Mouse (Mus musculus) ovary, adult 18-20 months (tissue): Measurements from ENCODE around the gene Rrnad1.
A peak's percentile ranks its signal among the peaks of the same experiment; 100 is the strongest.

ENCODE experiments used
- DNase-seq: peaks from one replicate; pipeline ENCODE4 v3.0.0; 2022; ENCODE audit warnings: low spot score, mixed read lengths

The Rrnad1 gene

GRCm38 (mm10) chr3:87930078-87930795 lies at the start of gene Rrnad1, which contains the start of gene Isg20l2:
Gene Rrnad1, minus strand, starts transcription at chr3:87930717.
Gene Isg20l2, plus strand, starts transcription at chr3:87930314.
- peak; percentile 96 for DNase-seq

- DNase-seq: no peak
Observed at GRCm38 (mm10) chr3:87980085-87980484, 49.6 kb upstream of the Rrnad1 start.

- no peak for DNase-seq
Observed at GRCm38 (mm10) chr3:87979493-87979892, 49.0 kb upstream of the Rrnad1 start.

- no peak for DNase-seq
Observed at GRCm38 (mm10) chr3:87974381-87974987, 44.0 kb upstream of the Rrnad1 start.

GRCm38 (mm10) chr3:87973593-87974380 lies 43.3 kb upstream of the Rrnad1 start:
- DNase-seq: no peak

GRCm38 (mm10) chr3:87972776-87973175 lies 42.3 kb upstream of the Rrnad1 start:
- DNase-seq: no peak

GRCm38 (mm10) chr3:87972203-87972664 lies 41.7 kb upstream of the Rrnad1 start:
- DNase-seq: no peak

GRCm38 (mm10) chr3:87971489-87972202 lies 41.1 kb upstream of the Rrnad1 start:
- DNase-seq: no peak

- no peak for DNase-seq
Observed at GRCm38 (mm10) chr3:87970939-87971488, 40.5 kb upstream of the Rrnad1 start, which contains the start of gene Nes. Gene Nes, plus strand, starts transcription at chr3:87971078.

GRCm38 (mm10) chr3:87970184-87970938 lies 39.8 kb upstream of the Rrnad1 start:
- DNase-seq: no peak

GRCm38 (mm10) chr3:87960586-87961191 lies 30.2 kb upstream of the Rrnad1 start:
- DNase-seq: peak; percentile 90

GRCm38 (mm10) chr3:87960191-87960585 lies 29.7 kb upstream of the Rrnad1 start:
- no peak for DNase-seq

- no peak for DNase-seq
Observed at GRCm38 (mm10) chr3:87959371-87959770, 28.9 kb upstream of the Rrnad1 start.

GRCm38 (mm10) chr3:87958967-87959366 lies 28.4 kb upstream of the Rrnad1 start:
- no peak for DNase-seq

GRCm38 (mm10) chr3:87958476-87958875 lies 28.0 kb upstream of the Rrnad1 start:
- DNase-seq: no peak

GRCm38 (mm10) chr3:87958056-87958455 lies 27.5 kb upstream of the Rrnad1 start:
- DNase-seq: no peak

- no peak for DNase-seq
Observed at GRCm38 (mm10) chr3:87952440-87952839, 21.9 kb upstream of the Rrnad1 start.

GRCm38 (mm10) chr3:87951946-87952345 lies 21.4 kb upstream of the Rrnad1 start:
- DNase-seq: no peak

- no peak for DNase-seq
Observed at GRCm38 (mm10) chr3:87949955-87950515, 19.5 kb upstream of the Rrnad1 start.
